Mouse (Mus musculus) stomach, postnatal 0 days (tissue): ENCODE measurements around the gene Fam199x.

Source experiments
- CTCF ChIP-seq: IDR thresholded peaks from 2 replicates; pipeline ENCODE4 v1.5.1; 2016; ENCODE audit warnings: antibody characterized with exemption, low read depth, mild to moderate bottlenecking, moderate library complexity
- EP300 ChIP-seq: optimal IDR thresholded peaks from 2 replicates; pipeline ENCODE3; 2016; ENCODE audit warnings: antibody characterized with exemption

DNA sequence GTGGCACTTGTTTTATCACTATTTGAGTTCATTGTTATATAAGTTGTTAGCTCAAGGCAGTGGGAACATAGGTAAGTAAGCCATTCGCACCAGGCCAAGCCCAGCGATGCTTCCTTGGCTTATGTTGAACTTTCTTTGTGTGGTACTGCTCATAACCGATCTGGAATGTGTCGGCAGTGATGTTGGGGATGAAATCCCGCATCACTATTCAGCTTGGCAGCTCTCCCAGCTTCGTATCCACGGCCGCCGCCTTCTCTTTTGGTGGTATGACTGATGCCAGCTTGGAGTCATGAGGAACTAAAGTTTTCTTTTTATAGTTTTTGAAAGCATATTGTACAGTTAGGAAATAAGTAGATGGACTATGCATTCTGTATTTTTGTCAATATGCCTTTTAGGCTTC lies 13.8 kb downstream of the Fam199x start:
- TF ChIP-seq EP300 (no peak), CTCF (no peak)
